Mouse (Mus musculus): ENCODE results near the gene Arl2. TPM values are rescaled to one million over a fixed set of nuclear protein-coding genes. Genes with fewer than 3 reads are reported as not detected.
A peak's percentile ranks its signal among the peaks of the same experiment; 100 is the strongest.
"Not testable (repeated sequence)": the region's sequence is repeated elsewhere in the genome, so short reads cannot be mapped to it uniquely, and the experiment has no call there.

Gene Arl2
- total RNA-seq, 2 experiments from 2014 or later, result 74.2 to 82.3 TPM

GRCm38 (mm10) chr19:6144842-6145241 lies 3.5 kb upstream of the Arl2 start:
- no peak overlapping the region for H3K27ac ChIP-seq
- intact Hi-C loops (cut with DNase I), result loop anchor here (5.0 kb wide), 1 partner anchor 187 kb away; the partner anchor contains the start of gene Men1
- H3K4me3 ChIP-seq, result no peak overlapping the region
- DNase-seq (ENCODE audit: extremely low spot score in 1 of 2, low spot score in 2 of 2), result no peak
- TF ChIP-seq CTCF (IDR thresholded peaks at IDR 0.05), result no peak

- intact Hi-C loops (cut with DNase I), result loop anchor here (1.0 to 5.0 kb wide), 2 partner anchors 94 to 191 kb away; partner anchors contain the start of genes Men1 and Ppp2r5b
- Histone ChIP-seq H3K4me3 (peak within 1 kb of the TSS; percentile 69), H3K27ac (peak within 1 kb of the TSS; percentile 99)
- TF ChIP-seq CTCF (IDR thresholded peaks at IDR 0.05), result peak; percentile 69
- DNase-seq (ENCODE audit: extremely low spot score in 1 of 2, low spot score in 2 of 2), result peak; percentile 88 to 91
Measured at GRCm38 (mm10) chr19:6140678-6141393, 512 bp downstream of the Arl2 start, which contains the start of gene Batf2. Batf2 (plus strand) TSS chr19:6140983.

- DNase-seq (ENCODE audit: extremely low spot score in 1 of 2, low spot score in 2 of 2), result no peak
- intact Hi-C loops (cut with DNase I), result loop anchor here (5.0 kb wide), 1 partner anchor 192 kb away; the partner anchor contains the start of gene Men1
- no peak for TF ChIP-seq CTCF (IDR thresholded peaks at IDR 0.05)
- Histone ChIP-seq H3K4me3 (peak overlapping the region; percentile 69), H3K27ac (peak overlapping the region; percentile 99)
Measured at GRCm38 (mm10) chr19:6140374-6140677, 1.0 kb downstream of the Arl2 start.

- Histone ChIP-seq H3K27ac (peak overlapping the region; percentile 99), H3K4me3 (peak overlapping the region; percentile 69)
- intact Hi-C loops (cut with DNase I), result loop anchor here (5.0 kb wide), 1 partner anchor 193 kb away; the partner anchor contains the start of gene Men1
- no peak for DNase-seq (ENCODE audit: extremely low spot score in 1 of 2, low spot score in 2 of 2)
- TF ChIP-seq CTCF (IDR thresholded peaks at IDR 0.05), result no peak
Measured at GRCm38 (mm10) chr19:6139701-6140100, 1.6 kb downstream of the Arl2 start.

GRCm38 (mm10) chr19:6136397-6136796 lies 5.0 kb downstream of the Arl2 start:
- TF ChIP-seq CTCF (IDR thresholded peaks at IDR 0.05), result no peak
- intact Hi-C loops (cut with DNase I), result no loop called here

GRCm38 (mm10) chr19:6133197-6133596 lies 8.2 kb downstream of the Arl2 start:
- H3K27ac ChIP-seq; intact Hi-C loops (cut with DNase I): not testable (repeated sequence)

More at GRCm38 (mm10) chr19:6136397-6136796, 5.0 kb downstream of the Arl2 start:
- H3K27ac ChIP-seq, result no peak overlapping the region
- no peak overlapping the region for H3K4me3 ChIP-seq
- no peak for DNase-seq (ENCODE audit: extremely low spot score in 1 of 2, low spot score in 2 of 2)

GRCm38 (mm10) chr19:6132171-6132827 lies 9.0 kb downstream of the Arl2 start:
- intact Hi-C loops (cut with DNase I), result no loop called here
- Histone ChIP-seq H3K4me3 (no peak overlapping the region), H3K27ac (peak overlapping the region; percentile 40; the same call in 1 of the 2 replicates)
- DNase-seq (ENCODE audit: extremely low spot score in 1 of 2, low spot score in 2 of 2), result no peak
- TF ChIP-seq CTCF (IDR thresholded peaks at IDR 0.05), result no peak

More at GRCm38 (mm10) chr19:6133197-6133596, 8.2 kb downstream of the Arl2 start:
- H3K4me3 ChIP-seq; DNase-seq (ENCODE audit: extremely low spot score in 1 of 2, low spot score in 2 of 2): not testable (repeated sequence)

GRCm38 (mm10) chr19:6130414-6131128 lies 10.8 kb downstream of the Arl2 start:
- H3K4me3 ChIP-seq; DNase-seq (ENCODE audit: extremely low spot score in 1 of 2, low spot score in 2 of 2); intact Hi-C loops (cut with DNase I); H3K27ac ChIP-seq: not testable (repeated sequence)

GRCm38 (mm10) chr19:6127760-6128341 lies 13.5 kb downstream of the Arl2 start, which contains the start of gene Snx15:
Snx15 (minus strand) TSS chr19:6128304.
- TF ChIP-seq CTCF (IDR thresholded peaks at IDR 0.05), result no peak
- intact Hi-C loops (cut with DNase I), result loop anchor here (1.0 to 5.0 kb wide), 3 partner anchors 10 to 163 kb away; partner anchors contain the start of genes Pola2, Sac3d1 and Syvn1
- Histone ChIP-seq H3K27ac (peak within 1 kb of the TSS; percentile 97), H3K4me3 (peak within 1 kb of the TSS; percentile 65)
- DNase-seq (ENCODE audit: extremely low spot score in 1 of 2, low spot score in 2 of 2), result peak; percentile 92

- Histone ChIP-seq H3K4me3 (peak overlapping the region; percentile 65), H3K27ac (peak overlapping the region; percentile 97)
- TF ChIP-seq CTCF (IDR thresholded peaks at IDR 0.05), result no peak
- DNase-seq (ENCODE audit: extremely low spot score in 1 of 2, low spot score in 2 of 2), result no peak
- intact Hi-C loops (cut with DNase I), result loop anchor here (1.0 to 5.0 kb wide), 3 partner anchors 9 to 162 kb away; partner anchors contain the start of genes Pola2, Sac3d1 and Syvn1
Measured at GRCm38 (mm10) chr19:6126789-6127580, 14.4 kb downstream of the Arl2 start.
